Mouse (Mus musculus) right cerebral cortex, postnatal 4 days (tissue): ENCODE data around the gene Smarcd1.
"Not testable (repeated sequence)": the region's sequence is repeated elsewhere in the genome, so short reads cannot be mapped to it uniquely, and the experiment has no call there.

Source experiments
- DNase-seq: peaks from one replicate; pipeline ENCODE4 v3.0.0-alpha.2; 2022

Gene Smarcd1

DNA sequence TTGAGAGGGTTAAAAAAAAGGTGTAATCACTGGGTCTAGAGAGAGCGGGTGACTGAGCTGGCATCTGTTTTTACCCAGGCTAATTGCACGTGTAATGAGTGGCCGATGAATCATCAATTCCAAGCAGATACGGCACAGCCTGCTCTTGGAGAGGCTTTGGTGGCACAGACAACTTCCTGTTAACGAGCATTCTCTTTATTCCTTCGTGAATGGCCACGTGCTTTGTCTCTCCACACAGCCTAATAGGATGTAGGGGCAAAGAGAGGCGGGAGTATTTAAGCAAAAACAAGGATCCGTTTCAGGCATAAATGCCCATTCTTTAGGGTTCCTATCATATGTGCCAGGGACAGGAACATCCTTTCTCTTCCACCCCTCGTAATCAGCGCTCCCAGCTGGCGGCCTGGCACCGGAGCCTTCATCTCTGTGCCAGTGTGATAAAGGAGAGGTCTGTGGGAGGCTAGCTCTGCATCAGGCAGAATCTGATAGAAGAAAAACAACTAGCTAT is 13.5 kb downstream of the Smarcd1 start:
- DNase-seq, result peak; percentile 59

DNA sequence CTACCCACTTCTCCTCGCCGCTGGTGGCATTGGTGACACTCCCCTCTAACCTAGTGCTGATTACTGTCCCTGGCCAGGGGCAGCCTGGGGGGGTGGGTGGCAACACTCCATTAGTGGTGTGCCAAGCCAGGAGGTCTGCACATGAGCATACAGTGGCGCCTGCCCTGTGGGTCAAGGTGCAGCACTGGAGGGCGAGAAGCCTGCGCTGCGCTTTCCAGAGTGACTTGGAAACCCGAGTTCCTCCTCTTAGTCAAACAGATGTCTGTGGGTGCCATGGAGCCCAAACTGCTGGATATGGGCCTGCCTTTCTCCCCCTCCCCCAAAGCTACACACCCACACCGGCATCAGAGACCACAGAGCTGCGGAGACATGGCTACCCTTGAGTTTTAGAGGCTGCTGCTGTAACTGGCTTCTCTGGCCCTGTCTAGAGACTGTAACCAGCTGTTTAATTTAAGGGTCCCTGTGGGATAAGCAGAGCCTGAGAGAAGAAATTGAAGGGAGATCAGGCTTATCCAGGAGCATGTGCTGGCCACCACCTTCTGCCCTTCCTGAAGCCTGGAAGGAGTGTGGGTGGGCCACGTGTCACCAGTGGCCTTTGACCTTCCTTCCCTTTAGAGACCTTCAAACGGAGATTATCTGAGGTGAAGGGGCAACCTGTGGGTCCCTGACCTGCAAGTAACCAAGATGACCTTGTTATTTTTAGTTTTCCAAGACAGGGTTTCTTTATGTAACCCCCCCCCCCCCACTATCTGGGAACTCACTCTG is 14.2 kb downstream of the Smarcd1 start:
- no peak for DNase-seq

DNA sequence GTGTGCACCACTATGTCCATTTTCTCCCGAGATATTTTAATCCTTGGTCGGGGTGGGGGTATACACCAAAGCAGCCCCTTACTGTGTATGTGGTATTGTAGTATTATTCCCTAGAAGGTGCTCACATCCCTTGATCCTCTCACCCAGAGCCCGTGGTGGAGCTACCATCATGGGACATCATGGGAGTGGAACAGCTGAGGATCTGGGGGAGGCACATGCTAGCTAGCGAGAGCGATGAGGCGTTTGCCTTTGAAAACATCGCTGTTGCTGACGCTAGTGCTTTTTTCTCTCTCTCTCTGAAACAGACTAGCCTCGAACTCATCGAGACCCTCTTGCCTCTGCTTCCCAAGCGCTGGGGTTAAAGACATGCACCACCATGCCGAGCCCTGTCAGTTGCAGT is 14.9 kb downstream of the Smarcd1 start:
- DNase-seq, result no peak

DNA sequence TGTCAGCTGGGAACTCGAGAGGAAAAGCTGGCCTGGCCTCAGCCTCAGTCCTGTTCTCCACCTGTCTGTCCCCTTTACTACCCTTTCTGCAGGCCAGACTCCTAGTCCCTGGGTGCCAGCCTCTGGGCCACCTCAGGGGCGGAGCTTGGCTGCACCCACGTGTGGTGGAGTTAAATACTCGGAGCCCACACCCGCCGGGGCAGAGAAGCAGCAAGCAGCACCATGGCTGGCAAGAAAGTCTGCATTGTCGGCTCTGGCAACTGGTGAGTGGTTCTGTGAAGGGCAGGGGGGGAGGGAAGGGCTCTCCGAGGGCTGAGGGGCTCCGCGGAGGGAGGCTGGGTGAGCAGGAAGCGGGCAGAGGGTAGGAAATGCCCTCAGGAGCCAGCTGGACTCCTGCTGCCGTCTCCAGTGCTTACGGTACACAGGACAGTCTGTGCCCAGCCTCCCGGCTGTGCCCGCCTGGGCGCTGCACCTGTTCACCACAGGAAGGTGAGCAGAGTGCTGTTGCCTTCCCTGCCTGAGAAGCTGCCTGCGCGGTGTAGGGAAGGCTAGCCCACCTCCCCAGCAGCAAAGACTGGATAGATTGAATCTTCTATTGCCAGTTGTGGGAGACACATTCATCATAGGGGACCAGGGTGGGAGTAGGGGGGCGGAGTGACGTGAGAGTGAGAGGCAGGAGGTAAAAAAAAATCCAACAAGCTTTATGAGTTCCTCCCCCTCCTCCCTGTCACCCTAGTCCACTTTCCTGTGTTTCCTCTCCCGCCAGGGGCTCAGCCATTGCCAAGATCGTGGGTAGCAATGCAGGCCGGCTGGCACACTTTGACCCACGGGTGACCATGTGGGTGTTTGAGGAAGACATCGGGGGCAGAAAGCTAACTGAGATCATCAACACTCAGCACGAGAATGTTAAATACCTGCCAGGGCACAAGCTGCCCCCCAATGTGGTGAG is 15.7 kb downstream of the Smarcd1 start, which contains the start of gene Gpd1:
TSS of gene Gpd1 (plus strand) at position 130 of the 949 bp plus-strand sequence.
- no peak for DNase-seq

DNA sequence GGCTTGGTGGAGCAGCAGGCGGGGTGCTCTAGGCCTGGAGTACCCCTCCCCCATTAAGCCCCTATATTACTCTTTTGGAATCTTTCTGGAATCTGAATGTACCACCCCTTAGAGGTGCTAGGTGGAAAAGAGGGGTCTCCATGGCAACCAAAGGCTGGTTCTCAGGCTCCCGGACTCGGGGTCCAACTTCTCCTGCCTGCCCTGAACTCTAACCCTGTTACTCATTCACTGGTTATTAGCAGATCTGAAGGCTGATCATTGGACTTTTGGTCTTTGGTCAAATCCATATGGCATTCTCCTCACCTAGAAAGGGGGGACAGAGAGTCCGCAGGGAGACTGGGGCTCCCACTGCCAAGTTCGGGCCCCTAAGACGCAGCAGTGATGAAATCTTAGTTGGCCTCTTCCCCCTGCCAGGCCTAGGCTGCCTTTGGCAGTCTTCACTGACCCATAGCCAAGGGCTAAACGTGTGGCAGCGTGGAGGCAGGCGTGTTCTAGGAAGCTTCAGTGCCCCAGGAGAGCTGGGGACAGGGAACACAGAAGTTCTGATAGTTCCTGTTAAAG is 16.6 kb downstream of the Smarcd1 start:
- DNase-seq, result no peak

DNA sequence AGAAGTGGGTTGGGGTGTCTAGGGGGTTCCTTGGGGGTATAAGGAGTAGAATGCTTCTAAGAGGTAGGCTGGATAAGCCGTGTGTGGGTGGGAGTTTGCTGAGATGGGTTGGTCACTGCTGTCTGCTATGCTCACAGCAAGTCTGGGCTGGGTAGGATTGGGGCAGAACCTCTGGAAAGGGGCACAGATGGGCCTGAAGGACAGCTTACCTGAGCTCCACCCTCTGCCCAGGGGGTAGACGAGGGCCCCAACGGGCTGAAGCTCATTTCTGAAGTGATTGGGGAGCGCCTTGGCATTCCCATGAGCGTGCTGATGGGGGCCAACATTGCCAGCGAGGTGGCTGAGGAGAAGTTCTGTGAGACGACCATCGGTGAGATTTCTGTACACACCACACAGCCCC is 17.9 kb downstream of the Smarcd1 start:
- no peak for DNase-seq

DNA sequence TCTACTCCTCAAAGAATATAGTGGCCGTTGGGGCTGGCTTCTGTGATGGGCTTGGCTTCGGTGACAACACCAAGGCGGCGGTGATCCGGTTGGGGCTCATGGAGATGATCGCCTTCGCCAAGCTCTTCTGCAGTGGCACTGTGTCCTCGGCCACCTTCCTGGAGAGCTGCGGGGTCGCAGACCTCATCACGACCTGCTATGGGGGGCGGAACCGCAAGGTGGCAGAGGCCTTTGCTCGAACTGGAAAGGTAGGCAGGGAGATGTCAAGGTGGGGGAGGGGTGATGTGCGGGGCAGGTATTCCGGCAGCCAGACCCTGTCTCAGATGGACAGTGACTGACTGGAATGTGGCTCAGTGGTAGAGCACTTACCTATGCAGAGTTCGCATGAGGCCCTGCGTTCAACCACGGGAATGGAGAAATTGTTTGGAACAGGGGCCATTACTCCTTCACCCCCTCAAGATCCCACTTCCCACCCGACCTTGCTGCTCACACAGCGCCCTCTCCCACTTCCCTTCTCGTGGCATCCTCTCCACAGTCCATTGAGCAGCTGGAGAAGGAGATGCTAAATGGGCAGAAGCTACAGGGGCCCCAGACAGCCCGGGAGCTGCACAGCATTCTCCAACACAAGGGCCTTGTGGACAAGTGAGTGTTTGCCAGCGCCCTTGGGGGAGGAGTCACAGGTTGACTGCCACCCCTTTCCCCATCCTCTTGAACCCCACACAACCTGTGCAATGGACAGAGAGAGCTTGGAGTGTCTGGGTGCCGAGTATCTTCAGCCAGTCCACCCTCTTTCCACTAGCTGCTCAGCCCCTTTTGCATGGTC is 20.2 kb downstream of the Smarcd1 start:
- no peak for DNase-seq

DNA sequence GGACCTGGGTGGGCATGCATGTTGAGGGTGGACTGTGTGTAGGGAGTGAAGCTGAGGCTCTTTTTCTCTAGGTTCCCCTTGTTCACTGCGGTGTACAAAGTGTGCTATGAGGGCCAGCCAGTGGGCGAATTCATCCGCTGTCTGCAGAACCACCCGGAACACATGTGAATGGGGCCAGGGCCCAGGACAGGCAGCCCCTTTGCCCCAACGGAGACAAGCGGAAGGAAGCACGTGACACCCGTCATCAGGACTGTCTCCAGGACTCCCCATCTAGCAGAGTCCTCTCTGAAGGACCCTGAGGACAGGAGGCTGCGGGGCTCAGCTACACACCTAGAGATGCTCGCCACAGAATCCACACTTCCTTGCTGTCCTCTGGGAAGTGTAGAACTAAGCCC is 21.2 kb downstream of the Smarcd1 start:
- DNase-seq, result no peak

DNA sequence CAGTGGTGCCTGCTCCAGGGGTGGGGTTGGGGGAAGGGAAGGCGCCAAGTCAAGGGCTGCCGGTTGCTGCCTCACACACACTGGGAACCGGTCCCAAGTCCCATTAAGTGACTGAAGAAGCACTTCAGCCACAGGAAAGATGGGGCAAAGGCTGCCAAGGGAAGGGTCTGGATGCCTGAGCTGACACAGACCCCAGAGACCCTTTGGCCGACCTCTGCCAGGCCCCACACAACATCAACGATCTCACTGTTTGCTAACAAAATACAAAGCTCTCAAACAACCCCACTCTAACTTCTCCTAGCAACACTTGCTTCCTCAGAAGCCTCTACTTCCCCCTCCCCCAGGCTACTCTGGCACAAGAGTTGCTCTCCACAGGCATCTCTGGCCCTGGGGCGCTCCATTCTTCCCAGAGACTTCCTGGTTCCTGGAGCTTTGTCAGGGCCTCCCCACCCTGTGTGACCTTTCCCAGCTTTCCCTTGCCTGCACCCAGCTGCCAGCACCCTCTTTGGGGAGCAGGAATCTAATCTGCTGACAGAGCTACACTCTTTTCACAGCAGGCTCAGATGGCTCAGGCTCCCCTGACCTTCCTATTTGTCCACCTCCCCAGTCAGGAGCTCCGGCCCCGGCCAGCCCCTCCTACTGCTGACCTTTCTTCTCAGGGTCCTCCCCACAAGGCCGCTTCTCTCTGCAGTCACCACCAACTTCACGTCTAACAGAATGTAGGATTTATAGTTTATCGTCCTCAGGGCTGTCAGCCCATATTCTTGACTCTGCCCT is 21.8 kb downstream of the Smarcd1 start:
- no peak for DNase-seq

DNA sequence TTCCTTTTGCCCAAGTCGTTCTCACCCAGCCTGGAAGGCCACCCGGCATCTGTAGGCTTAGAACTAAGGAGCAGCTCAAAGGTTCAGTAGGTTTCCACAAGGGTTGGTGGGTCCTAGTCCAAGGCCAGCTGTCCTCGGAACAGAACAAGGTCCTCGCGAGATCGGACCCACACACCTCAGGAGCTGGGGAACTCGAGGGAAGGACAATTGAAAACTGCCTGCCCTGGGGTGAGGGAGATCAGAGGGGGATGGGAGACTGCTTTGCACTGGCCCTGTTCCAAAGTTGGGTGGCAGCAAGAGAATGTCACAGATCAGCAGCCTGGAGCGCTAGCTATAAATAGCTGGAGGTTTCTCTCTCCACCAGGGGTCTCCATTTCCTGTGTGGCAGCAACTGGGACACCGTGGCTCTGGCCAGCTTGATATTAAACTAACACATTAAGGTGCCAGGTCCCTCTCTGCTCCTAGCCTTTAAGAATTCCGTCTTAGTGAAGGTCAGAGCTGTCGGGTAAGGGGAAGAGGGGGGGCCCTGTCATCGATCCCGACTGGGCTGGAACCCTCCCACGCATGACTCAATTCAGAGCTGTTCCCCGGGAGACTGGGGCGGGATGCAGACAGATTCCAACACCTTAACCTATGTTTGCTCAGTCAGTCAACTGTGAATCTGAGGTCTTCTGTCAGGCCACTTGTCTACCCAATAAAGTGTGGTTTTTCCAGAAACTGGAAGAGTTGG is 22.5 kb downstream of the Smarcd1 start:
- no peak for DNase-seq

DNA sequence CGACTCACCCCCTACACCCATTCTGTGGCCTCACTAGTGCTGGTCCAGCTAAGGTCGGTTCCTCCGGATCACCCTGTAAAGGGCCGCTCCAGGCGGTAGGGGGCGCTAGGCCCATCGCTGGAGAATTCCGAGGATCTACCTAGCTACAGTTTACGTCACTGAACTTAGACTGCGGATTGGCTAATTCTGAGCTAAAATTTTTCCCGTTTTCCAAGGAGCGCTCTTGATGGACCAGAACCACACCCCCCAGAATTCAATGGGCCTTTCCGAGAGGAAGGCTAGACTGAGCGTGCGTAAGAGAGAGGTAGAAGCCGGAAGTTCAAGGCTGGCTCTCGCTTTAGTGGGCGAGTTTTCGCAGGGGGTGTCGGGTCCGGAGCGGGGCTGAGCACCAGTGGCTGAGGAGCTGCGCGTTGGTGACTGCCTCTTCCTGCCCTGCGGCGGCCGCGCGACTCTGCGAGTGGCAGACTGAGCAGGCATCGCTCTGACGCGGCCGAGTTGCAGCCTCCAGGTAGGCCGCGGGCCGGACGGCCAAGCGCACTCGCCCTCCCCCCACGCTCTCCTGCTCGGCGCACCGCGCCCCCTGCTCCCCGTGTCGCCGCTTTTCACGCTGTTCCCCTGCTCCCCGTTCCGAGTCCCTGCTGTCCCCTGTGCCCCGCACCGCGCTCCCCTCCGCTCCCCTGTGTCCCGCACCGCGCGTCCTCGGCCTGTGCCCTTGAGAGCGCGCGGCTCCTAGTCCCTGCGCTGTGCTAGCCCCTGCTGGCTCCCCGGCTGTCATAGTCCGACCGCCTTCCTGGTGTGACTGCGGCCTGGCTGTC is 23.6 kb downstream of the Smarcd1 start, which contains the start of gene Cox14:
TSS of gene Cox14 (plus strand) at position 278 of the 815 bp plus-strand sequence.
- DNase-seq, result peak; percentile 92

DNA sequence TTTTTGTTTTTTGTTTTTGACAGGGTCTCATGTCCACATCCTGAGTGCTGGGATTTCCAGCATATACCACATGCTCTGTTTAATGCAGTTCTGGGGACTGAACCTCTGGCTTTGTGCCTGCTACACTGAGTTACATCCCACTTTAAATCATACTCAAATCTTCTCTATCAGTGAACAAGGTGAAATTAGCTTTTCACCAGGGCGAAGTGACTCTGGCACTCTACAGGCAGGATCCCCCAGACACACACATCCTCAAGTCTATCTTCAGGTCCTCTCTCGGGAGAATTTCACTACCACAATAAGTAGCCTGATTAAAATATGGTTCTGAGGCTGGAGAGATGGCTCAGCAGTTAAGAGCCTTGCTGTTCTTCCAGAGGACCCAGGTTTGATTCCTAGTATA is 24.6 kb downstream of the Smarcd1 start:
- no peak for DNase-seq

DNA sequence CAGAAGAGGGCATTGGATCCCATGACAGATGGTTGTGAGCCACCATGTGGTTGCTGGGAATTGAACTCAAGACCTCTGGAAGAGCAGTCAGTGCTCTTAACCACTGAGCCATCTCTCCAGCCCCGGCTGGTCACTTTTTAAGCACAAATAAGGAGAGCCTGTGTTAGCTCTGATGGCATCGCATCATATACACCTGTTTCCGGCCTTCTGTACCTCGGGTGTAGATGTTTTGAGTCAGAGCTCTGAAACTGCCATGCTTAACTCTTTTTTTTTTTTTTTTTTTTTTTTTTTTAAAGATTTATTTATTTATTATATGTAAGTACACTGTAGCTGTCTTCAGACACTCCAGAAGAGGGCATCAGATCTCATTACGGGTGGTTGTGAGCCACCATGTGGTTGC is 25.1 kb downstream of the Smarcd1 start:
- not testable (repeated sequence) for DNase-seq

DNA sequence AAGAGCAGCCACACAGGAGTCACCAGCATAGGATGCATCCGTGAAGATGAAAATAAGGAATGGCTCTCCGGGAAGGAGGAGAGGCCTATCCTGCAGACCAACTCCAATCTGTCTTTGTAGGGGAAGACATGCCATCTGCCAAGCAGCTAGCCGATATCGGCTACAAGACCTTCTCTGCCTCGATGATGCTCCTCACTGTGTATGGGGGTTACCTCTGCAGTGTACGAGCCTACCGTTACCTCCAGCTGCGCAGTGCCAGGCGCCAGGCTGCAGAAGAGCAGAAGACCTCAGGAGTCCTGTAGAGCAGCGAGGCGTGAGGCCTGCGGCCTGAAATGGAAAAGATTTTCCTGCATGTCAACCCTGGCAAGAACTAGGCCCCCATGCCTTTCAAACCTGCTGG is 25.6 kb downstream of the Smarcd1 start:
- no peak for DNase-seq

DNA sequence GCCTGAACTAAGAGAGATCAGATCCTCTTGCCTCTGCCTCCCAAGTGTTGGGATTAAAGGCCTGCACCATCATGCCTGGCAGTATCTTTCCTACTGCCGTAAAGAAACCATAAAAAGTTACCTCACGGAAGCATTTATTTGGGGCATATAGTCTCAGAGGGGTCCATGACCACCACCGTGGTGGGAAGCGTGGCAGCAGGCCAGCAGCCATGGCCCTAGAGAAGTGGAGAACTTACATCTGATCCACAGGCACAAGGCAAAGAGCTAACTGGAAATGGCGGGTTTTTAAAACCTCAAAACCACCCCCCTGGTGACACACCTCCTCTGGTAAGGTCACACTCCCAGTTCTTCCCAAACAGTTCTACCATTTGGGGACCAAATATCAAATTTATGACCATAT is 26.3 kb downstream of the Smarcd1 start:
- no peak for DNase-seq

DNA sequence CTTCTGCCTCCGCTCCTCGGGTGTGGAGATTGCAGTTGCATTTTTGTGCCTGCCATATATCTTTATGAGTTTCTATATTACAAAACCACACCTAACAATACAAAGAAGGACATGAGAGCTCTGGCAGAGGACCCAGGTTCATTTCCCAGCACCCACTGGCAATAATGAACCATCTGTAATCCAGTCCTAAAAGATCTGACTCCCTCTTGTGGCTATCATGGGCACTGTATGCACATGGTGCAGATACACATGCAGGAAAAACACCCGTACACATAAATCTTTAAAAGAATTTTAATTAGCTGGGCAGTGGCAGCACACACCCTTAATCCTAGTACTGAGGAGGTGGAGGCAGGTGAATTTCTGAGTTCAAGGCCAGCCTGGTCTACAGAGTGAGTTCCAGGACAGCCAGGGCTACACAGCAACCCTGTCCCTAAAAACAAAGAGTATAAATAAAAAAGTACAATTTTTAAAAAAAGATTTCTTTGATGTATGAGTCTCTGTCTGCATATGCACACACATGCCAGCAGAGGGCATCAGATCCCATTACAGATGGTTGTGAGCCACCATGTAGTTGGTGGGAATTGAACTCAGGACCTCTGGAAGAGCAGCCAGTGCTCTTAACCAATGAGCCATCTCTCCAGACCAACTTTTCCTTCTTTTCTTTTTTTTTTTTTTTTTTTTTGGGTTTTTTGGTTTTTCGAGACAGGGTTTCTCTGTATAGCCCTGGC is 27.3 kb downstream of the Smarcd1 start:
- DNase-seq, result no peak

DNA sequence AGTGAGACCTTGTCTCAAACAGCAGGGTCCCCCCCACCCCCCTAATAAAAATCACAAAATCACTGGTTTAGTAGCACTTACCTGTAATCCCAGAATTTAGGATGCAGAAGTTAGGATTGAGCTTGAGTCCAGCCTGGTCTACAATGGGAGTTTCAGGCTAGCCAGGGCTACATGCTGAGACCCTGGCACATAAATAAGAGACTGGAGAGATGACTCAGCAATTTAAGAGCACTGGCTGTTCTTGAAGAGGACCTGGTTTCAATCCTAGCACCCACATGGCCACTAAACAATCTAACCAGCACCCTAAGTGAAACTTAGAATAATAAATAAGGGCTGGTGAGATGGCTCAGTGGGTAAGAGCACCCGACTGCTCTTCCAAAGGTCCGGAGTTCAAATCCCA is 29.2 kb downstream of the Smarcd1 start:
- no peak for DNase-seq

DNA sequence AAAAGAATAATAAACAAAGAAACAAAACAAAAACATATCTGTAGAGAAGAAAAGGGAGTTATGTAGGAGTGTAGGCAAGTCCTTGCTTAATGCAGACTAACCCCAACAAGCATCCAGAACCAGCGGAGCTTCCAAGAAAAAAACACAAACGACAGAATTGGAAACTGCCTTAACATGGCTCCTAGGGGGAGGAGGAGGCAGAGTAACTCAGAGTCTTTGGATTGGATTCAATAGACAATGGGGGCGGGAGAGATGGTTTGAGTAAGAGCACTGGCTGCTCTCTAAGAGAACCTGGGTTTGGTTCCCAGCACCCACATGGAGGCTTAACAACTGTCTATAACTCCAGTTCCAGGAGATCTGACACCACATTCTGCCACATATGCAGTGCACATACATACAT is 29.7 kb downstream of the Smarcd1 start:
- no peak for DNase-seq

DNA sequence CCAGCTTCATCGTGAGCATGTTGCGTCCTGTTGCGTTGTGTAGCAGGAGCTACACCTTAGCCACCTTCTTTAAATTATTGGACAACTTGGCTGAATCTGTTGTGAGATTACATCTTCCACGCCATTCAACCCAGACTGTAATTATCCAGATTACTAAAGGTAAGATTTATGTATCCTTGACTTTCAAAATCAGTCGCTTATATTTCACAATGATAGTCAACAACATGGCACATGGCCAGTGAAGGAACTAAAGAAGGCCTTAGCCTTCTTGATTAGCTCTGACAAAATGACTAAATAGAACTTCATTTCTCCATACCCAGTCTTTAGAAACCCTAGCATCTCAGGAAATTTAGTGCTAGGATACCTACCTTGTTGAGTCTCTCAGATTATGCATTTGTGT is 31.3 kb downstream of the Smarcd1 start:
- no peak for DNase-seq
